Mouse (Mus musculus) forebrain, embryonic 12.5 days (tissue): Measurements from ENCODE around the gene Hyal3. TPM values are rescaled to one million over a fixed set of nuclear protein-coding genes. Genes with fewer than 3 reads are reported as not detected.

Experiments
- ATAC-seq: fragments of 200-750 bp; cut with Nextera tagmentation; 2 replicates; pipeline ENCODE4 v1.8.0; 2017; ENCODE audit warnings: moderate TSS enrichment; ENCODE audit not compliant: low FRiP score
- H3K27ac ChIP-seq: fragments of 300-500 bp; sonication (generic); 2 replicates; pipeline ENCODE4 v1.5.1; 2016; ENCODE audit warnings: mild to moderate bottlenecking
- H3K27me3 ChIP-seq: fragments of 300-500 bp; sonication (generic); 2 replicates; pipeline ENCODE4 v1.6.1; 2016; ENCODE audit warnings: mild to moderate bottlenecking
- H3K36me3 ChIP-seq: fragments of 300-500 bp; sonication (generic); replicated peaks from 2 replicates; pipeline ENCODE4 v1.6.1; 2016; ENCODE audit warnings: mild to moderate bottlenecking
- H3K4me1 ChIP-seq: fragments of 300-500 bp; sonication (generic); 2 replicates; pipeline ENCODE4 v1.6.1; 2016
- H3K4me2 ChIP-seq: fragments of 300-500 bp; sonication (generic); 2 replicates; pipeline ENCODE4 v1.6.1; 2016; ENCODE audit warnings: mild to moderate bottlenecking, moderate library complexity
- H3K4me3 ChIP-seq: fragments of 300-500 bp; sonication (generic); replicated peaks from 2 replicates; pipeline ENCODE4 v1.5.1; 2016; ENCODE audit warnings: mild to moderate bottlenecking
- H3K9ac ChIP-seq: fragments of 300-500 bp; sonication (generic); 2 replicates; pipeline ENCODE4 v1.6.1; 2016; ENCODE audit warnings: mild to moderate bottlenecking
- H3K9me3 ChIP-seq: fragments of 300-500 bp; sonication (generic); 2 replicates; pipeline ENCODE4 v1.6.1; 2016
- WGBS: fragments of 180-500 bp; shearing (Covaris S2); methylation state at CpG from one replicate; pipeline ENCODE4 v1.1.7; 2016; 5-methylcytosine and 5-hydroxymethylcytosine counted together
- polyA plus RNA-seq: library from polyadenylated mRNA; unstranded; fragments of >200 nt; fragmentation: Nextera tagmentation; extraction: Ambion mirVana; gene quantifications from 2 replicates; pipeline ENCODE4 v1.2.1, GENCODE M21; 2016

Gene Hyal3
- polyA plus RNA-seq, result 0.80 and 1.2 TPM in 2 replicates

GRCm38 (mm10) chr9:107580501-107581317 is at the start of gene Hyal3:
Gene Hyal3, plus strand, starts transcription at chr9:107580818.
- peak; percentile 78 for ATAC-seq
- peak within 1 kb of the TSS; percentile 77 for H3K9ac ChIP-seq
- H3K9me3 ChIP-seq, result no peaks in the 10 kb centered on the region
- H3K27ac ChIP-seq, result peak within 1 kb of the TSS; percentile 88
- peaks cover 10% of the 10 kb centered on the region for H3K36me3 ChIP-seq
- no peaks in the 10 kb centered on the region for H3K27me3 ChIP-seq
- H3K4me3 ChIP-seq, result peak within 1 kb of the TSS; percentile 61
- WGBS, result 1% methylated on average over 32 of the region's 32 CpGs
- peak within 1 kb of the TSS; percentile 92 for H3K4me2 ChIP-seq
- peaks cover 49% of the 10 kb centered on the region for H3K4me1 ChIP-seq

GRCm38 (mm10) chr9:107533791-107534407 is 46.7 kb upstream of the Hyal3 start, which contains the start of gene Tmem115:
Gene Tmem115, plus strand, starts transcription at chr9:107533945.
- Histone ChIP-seq H3K9ac (peak within 1 kb of the TSS; percentile 88), H3K27me3 (peaks cover 11% of the 10 kb centered on the region; the same call in 1 of the 2 replicates), H3K27ac (peak within 1 kb of the TSS; percentile 33), H3K36me3 (peaks cover 17% of the 10 kb centered on the region), H3K4me2 (peak within 1 kb of the TSS; percentile 100), H3K9me3 (no peaks in the 10 kb centered on the region), H3K4me1 (peaks cover 34% of the 10 kb centered on the region), H3K4me3 (peak within 1 kb of the TSS; percentile 79)
- WGBS, result under 1% methylated on average over 47 of the region's 48 CpGs
- ATAC-seq, result peak; percentile 98

- ATAC-seq, result no peak; the same call in none of the 2 replicates
- peak overlapping the region; percentile 100 for H3K4me2 ChIP-seq
- peaks cover 34% of the 10 kb centered on the region for H3K4me1 ChIP-seq
Measured at GRCm38 (mm10) chr9:107534408-107535202, 46.0 kb upstream of the Hyal3 start.

GRCm38 (mm10) chr9:107538231-107538630 is 42.4 kb upstream of the Hyal3 start:
- WGBS, result 96% methylated on average over 7 of the region's 7 CpGs
- ATAC-seq, result no peak
- no peaks in the 10 kb centered on the region for H3K9me3 ChIP-seq
- no peak overlapping the region for H3K9ac ChIP-seq
- no peaks in the 10 kb centered on the region for H3K27me3 ChIP-seq
- H3K4me3 ChIP-seq, result no peak overlapping the region
- H3K4me2 ChIP-seq, result no peak overlapping the region
- no peak overlapping the region for H3K27ac ChIP-seq
- peaks cover 57% of the 10 kb centered on the region for H3K4me1 ChIP-seq
- H3K36me3 ChIP-seq, result peaks cover 33% of the 10 kb centered on the region

More at GRCm38 (mm10) chr9:107534408-107535202, 46.0 kb upstream of the Hyal3 start:
- Histone ChIP-seq H3K36me3 (peaks cover 24% of the 10 kb centered on the region), H3K9ac (peak overlapping the region; percentile 88), H3K27me3 (0 out of 2 replicates have a peak, but pooled peaks cover 8% of the 10 kb centered on the region), H3K9me3 (no peaks in the 10 kb centered on the region), H3K27ac (peak overlapping the region; percentile 33), H3K4me3 (peak overlapping the region; percentile 79)
- under 1% methylated on average over 40 of the region's 40 CpGs for WGBS

GRCm38 (mm10) chr9:107538711-107539110 is 41.9 kb upstream of the Hyal3 start:
- ATAC-seq, result no peak
- no peaks in the 10 kb centered on the region for H3K27me3 ChIP-seq
- peaks cover 57% of the 10 kb centered on the region for H3K4me1 ChIP-seq
- no peak overlapping the region for H3K27ac ChIP-seq
- no peak overlapping the region for H3K4me3 ChIP-seq
- no peaks in the 10 kb centered on the region for H3K9me3 ChIP-seq
- H3K36me3 ChIP-seq, result peaks cover 36% of the 10 kb centered on the region
- WGBS, result 91% methylated on average over 3 of the region's 3 CpGs
- no peak overlapping the region for H3K4me2 ChIP-seq
- H3K9ac ChIP-seq, result no peak overlapping the region

GRCm38 (mm10) chr9:107539940-107540339 is 40.7 kb upstream of the Hyal3 start:
- ATAC-seq, result no peak
- Histone ChIP-seq H3K27me3 (no peaks in the 10 kb centered on the region), H3K9me3 (no peaks in the 10 kb centered on the region), H3K27ac (no peak overlapping the region), H3K4me3 (no peak overlapping the region), H3K9ac (no peak overlapping the region), H3K36me3 (peaks cover 49% of the 10 kb centered on the region), H3K4me1 (peaks cover 52% of the 10 kb centered on the region), H3K4me2 (no peak overlapping the region)
- WGBS, result 91% methylated on average over 8 of the region's 8 CpGs

- 80% methylated on average over 4 of the region's 4 CpGs for WGBS
- Histone ChIP-seq H3K4me2 (no peak overlapping the region), H3K36me3 (peaks cover 49% of the 10 kb centered on the region), H3K27ac (no peak overlapping the region), H3K27me3 (no peaks in the 10 kb centered on the region), H3K4me3 (no peak overlapping the region), H3K9me3 (no peaks in the 10 kb centered on the region), H3K9ac (no peak overlapping the region), H3K4me1 (peaks cover 48% of the 10 kb centered on the region)
- no peak for ATAC-seq
Measured at GRCm38 (mm10) chr9:107540420-107540819, 40.2 kb upstream of the Hyal3 start.

- Histone ChIP-seq H3K4me1 (peaks cover 42% of the 10 kb centered on the region), H3K27me3 (no peaks in the 10 kb centered on the region), H3K36me3 (peaks cover 49% of the 10 kb centered on the region), H3K4me2 (peak overlapping the region; percentile 94), H3K4me3 (peak overlapping the region; percentile 65), H3K9me3 (no peaks in the 10 kb centered on the region), H3K27ac (no peak overlapping the region), H3K9ac (0 out of 2 replicates have a peak overlapping the region, but pooled peaks have one; percentile 74)
- 37% methylated on average over 10 of the region's 10 CpGs for WGBS
- ATAC-seq, result no peak
Measured at GRCm38 (mm10) chr9:107541005-107541404, 39.6 kb upstream of the Hyal3 start.

GRCm38 (mm10) chr9:107541474-107542351 is 38.9 kb upstream of the Hyal3 start, which contains the start of the genes Cyb561d2 and Nprl2:
Gene Cyb561d2, minus strand, starts transcription at chr9:107542193.
Gene Nprl2, plus strand, starts transcription at chr9:107542226.
- H3K27ac ChIP-seq, result peak within 1 kb of the TSS; percentile 31; the same call in 1 of the 2 replicates
- ATAC-seq, result peak; percentile 90
- 1% methylated on average over 46 of the region's 46 CpGs for WGBS
- no peaks in the 10 kb centered on the region for H3K27me3 ChIP-seq
- H3K4me1 ChIP-seq, result peaks cover 41% of the 10 kb centered on the region
- H3K9me3 ChIP-seq, result no peaks in the 10 kb centered on the region
- H3K4me3 ChIP-seq, result peak within 1 kb of the TSS; percentile 65
- peak within 1 kb of the TSS; percentile 94 for H3K4me2 ChIP-seq
- H3K36me3 ChIP-seq, result peaks cover 49% of the 10 kb centered on the region
- peak within 1 kb of the TSS; percentile 74 for H3K9ac ChIP-seq

GRCm38 (mm10) chr9:107542352-107542686 is 38.3 kb upstream of the Hyal3 start:
- no peaks in the 10 kb centered on the region for H3K27me3 ChIP-seq
- peaks cover 48% of the 10 kb centered on the region for H3K36me3 ChIP-seq
- peak overlapping the region; percentile 94 for H3K4me2 ChIP-seq
- WGBS, result 1% methylated on average over 11 of the region's 11 CpGs
- peak overlapping the region; percentile 65 for H3K4me3 ChIP-seq
- peak; percentile 13 for ATAC-seq
- H3K27ac ChIP-seq, result no peak overlapping the region; the same call in 1 of the 2 replicates
- peak overlapping the region; percentile 74 for H3K9ac ChIP-seq
- H3K4me1 ChIP-seq, result peaks cover 41% of the 10 kb centered on the region
- no peaks in the 10 kb centered on the region for H3K9me3 ChIP-seq

- Histone ChIP-seq H3K36me3 (peaks cover 44% of the 10 kb centered on the region), H3K4me2 (peak overlapping the region; percentile 94), H3K4me3 (peak overlapping the region; percentile 65), H3K9me3 (no peaks in the 10 kb centered on the region), H3K4me1 (peaks cover 40% of the 10 kb centered on the region), H3K27ac (no peak overlapping the region), H3K9ac (peak overlapping the region; percentile 74), H3K27me3 (peaks cover under 1% of the 10 kb centered on the region; the same call in 1 of the 2 replicates)
- no peak for ATAC-seq
- WGBS, result 55% methylated on average over 8 of the region's 8 CpGs
Measured at GRCm38 (mm10) chr9:107542721-107543120, 37.9 kb upstream of the Hyal3 start.
